Mouse (Mus musculus) liver, adult 2 months (tissue): ENCODE measurements around the gene Hectd4.
A peak's percentile ranks its signal among the peaks of the same experiment; 100 is the strongest.

Experiments used
- CTCF ChIP-seq: fragments of 200-500 bp; IDR thresholded peaks from 2 replicates; pipeline ENCODE4 v1.5.1; 2011; ENCODE audit warnings: low read depth, low read length, control low read depth
- POLR2A ChIP-seq: fragments of 200-500 bp; IDR thresholded peaks from 2 replicates; pipeline ENCODE4 v1.6.1; 2011; ENCODE audit warnings: low read length, control low read depth; ENCODE audit not compliant: insufficient read depth; ENCODE audit errors: extremely low read depth

GRCm38 (mm10) chr5:121215380-121216125 is 4.5 kb upstream of the Hectd4 start:
- peak; percentile 97 for TF ChIP-seq CTCF
- no peak for TF ChIP-seq POLR2A
